Mouse (Mus musculus) embryo, embryonic 11 days (tissue): ENCODE measurements at regions not wholly inside any gene's neighbourhood (a gene's known extent, or its start where the extent isn't known, plus 50 kb on each side); places are given as distances from the start of the nearest gene placed in this dataset.
A peak's percentile ranks its signal among the peaks of the same experiment; 100 is the strongest.
"Not testable (repeated sequence)": the region's sequence is repeated elsewhere in the genome, so short reads cannot be mapped to it uniquely, and the experiment has no call there.

Source experiments
- DNase-seq: peaks from one replicate; pipeline ENCODE4 v3.0.0-alpha.2; 2015

- DNase-seq, result no peak
Observed at GRCm38 (mm10) chr1:117354624-117355023, 342.3 kb upstream of the Gm28363 start.

GRCm38 (mm10) chr1:117356418-117357194 lies 340.3 kb upstream of the Gm28363 start:
- DNase-seq, result no peak

GRCm38 (mm10) chr1:117364066-117364465 lies 332.9 kb upstream of the Gm28363 start:
- no peak for DNase-seq

GRCm38 (mm10) chr1:117412349-117412748 lies 284.6 kb upstream of the Gm28363 start:
- peak; percentile 16 for DNase-seq

GRCm38 (mm10) chr1:117457736-117458135 lies 239.2 kb upstream of the Gm28363 start:
- no peak for DNase-seq

GRCm38 (mm10) chr1:117458156-117458850 lies 238.6 kb upstream of the Gm28363 start:
- DNase-seq, result not testable (repeated sequence)

GRCm38 (mm10) chr1:117459126-117459525 lies 237.8 kb upstream of the Gm28363 start:
- not testable (repeated sequence) for DNase-seq

- DNase-seq, result no peak
Observed at GRCm38 (mm10) chr1:117490176-117490575, 206.8 kb upstream of the Gm28363 start.

- no peak for DNase-seq
Observed at GRCm38 (mm10) chr1:117497003-117497402, 199.9 kb upstream of the Gm28363 start.

DNA sequence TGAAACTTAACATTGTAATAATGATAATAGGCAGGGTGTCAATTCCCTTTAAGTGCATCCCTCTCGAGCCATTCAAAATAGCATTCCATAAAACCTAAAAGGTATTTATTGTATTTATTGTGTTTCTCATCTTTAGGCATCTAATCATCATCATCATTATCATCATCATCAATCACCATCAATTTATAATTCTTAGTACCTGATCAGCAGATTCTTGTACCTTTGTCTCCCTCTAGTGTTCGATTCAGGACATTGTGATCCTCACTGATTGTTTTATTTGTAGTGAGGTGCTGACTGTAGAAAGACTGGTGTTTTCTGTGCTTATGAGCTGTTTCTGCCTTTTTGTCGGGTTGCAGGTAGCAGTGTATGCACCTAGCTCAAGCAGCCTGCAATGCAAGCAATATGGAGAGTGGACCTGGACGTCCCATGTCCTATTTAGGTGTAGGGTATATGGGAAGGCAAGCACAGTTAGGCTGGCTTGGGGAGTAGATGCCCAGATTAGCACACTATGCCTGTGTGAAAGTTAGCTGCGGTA lies 177.4 kb upstream of the Gm28363 start:
- peak; percentile 18 for DNase-seq
